Mouse (Mus musculus) thymus, postnatal 25 days (tissue): ENCODE measurements around the gene Elf2.
"Not testable (repeated sequence)": the region's sequence is repeated elsewhere in the genome, so short reads cannot be mapped to it uniquely, and the experiment has no call there.

ENCODE experiments used
- DNase-seq: peaks from one replicate; pipeline ENCODE4 v3.0.0; 2022

The Elf2 gene

DNA sequence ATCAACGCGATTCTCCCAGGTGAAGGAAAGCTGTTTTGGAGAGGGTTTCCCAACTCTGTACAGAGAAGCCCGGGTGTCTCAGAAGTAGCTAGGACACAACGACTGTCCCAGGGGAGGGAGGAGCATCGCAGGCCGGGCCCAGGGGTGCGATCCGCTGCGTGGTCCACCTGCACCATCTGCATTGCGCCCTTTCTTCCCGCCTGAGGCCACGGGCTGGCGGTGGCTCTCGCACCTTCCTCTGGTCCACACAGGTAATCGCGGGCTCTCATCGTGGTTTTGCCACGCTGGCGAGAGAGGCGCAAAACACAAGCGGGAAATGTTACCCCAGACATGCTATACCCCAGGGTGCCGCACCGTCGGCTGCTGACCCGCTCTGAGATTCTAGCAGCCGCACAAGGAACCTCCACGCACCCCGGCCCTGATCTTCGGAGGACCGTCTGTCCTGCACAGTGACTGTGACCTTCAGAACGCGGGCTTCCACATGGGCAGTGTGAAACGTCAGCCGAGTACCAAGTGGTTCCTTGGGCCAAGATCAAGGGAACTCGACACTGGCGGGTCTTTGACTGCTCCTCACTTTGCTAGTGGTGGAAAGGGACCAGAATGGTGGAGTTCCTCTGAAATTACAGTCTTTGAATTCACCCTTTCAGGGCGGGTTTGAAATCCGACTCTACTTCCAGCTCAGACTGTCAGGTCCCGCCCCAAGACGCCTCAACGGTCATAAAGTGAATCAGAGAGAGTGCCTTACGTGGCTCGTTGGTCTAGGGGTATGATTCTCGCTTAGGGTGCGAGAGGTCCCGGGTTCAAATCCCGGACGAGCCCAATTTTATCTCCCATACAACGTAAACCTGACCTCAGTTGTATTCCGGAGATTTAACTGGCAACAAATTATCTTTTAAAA, 18.4 kb upstream of the Elf2 start:
- DNase-seq: peak; percentile 89

GRCm38 (mm10) chr3:51358181-51358580, 17.7 kb upstream of the Elf2 start:
- peak; percentile 88 for DNase-seq

GRCm38 (mm10) chr3:51357624-51358023, 17.2 kb upstream of the Elf2 start:
- DNase-seq: no peak

- DNase-seq: no peak
Observed at GRCm38 (mm10) chr3:51357078-51357477, 16.6 kb upstream of the Elf2 start.

DNA sequence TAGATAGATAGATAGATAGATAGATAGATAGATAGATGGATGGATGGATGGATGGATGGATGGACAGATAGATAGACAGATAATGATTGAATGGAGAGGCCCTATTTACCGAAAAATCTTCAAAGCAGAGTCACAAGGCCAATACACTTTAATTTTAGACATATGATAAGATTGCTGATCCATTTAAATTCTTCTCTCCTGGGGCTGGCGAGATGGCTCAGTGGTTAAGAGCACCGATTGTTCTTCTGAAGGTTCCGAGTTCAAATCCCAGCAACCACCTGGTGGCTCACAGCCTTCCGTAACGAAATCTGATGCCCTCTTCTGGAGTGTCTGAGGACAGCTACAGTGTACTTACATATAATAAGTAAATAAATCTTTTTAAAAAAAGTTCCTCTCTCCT, 14.5 kb upstream of the Elf2 start:
- not testable (repeated sequence) for DNase-seq

- DNase-seq: no peak
Observed at GRCm38 (mm10) chr3:51354034-51354427, 13.6 kb upstream of the Elf2 start.

GRCm38 (mm10) chr3:51353325-51354033, 13.0 kb upstream of the Elf2 start:
- peak; percentile 64 for DNase-seq

GRCm38 (mm10) chr3:51350806-51351205, 10.3 kb upstream of the Elf2 start:
- DNase-seq: no peak

- DNase-seq: no peak
Observed at GRCm38 (mm10) chr3:51348646-51349238, 8.3 kb upstream of the Elf2 start.

GRCm38 (mm10) chr3:51345017-51345416, 4.6 kb upstream of the Elf2 start:
- not testable (repeated sequence) for DNase-seq

DNA sequence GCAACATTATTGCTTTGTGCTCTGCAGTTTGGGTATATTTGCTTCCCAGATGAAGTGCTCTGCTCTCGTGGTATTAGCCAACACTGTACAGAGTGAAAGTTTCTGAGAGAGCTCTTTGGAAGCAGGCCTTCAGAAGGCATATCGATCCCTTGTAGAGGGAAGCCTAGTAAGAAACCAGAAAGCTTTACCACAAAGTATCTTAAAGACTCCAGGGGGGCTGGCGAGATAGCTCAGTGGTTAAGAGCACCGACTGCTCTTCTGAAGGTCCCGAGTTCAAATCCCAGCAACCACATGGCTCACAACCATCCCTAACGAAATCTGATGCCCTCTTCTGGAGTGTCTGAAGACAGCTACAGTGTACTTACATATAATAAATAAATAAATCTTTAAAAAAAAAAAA, 3.7 kb upstream of the Elf2 start:
- DNase-seq: not testable (repeated sequence)

DNA sequence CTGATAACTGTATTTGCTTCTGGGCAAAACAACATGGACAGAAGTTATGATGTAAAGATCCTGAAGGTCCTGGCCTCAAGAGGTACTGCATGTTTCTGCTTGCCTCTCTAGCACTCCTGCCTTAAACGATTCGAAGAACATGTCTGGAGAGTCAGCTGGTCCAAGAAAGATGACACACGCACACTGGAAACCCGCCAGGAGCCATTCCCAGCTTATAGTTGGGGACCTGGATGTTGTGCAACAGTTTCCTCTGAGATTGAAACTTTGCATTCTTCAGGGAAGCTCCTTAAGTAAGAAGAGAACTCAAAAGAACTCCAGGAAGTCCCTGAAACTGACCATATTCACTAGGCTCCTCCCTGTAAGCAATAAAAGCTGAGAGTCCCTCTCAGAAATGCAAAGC, 2.8 kb upstream of the Elf2 start:
- DNase-seq: no peak

GRCm38 (mm10) chr3:51342152-51342551, 1.7 kb upstream of the Elf2 start:
- DNase-seq: no peak

DNA sequence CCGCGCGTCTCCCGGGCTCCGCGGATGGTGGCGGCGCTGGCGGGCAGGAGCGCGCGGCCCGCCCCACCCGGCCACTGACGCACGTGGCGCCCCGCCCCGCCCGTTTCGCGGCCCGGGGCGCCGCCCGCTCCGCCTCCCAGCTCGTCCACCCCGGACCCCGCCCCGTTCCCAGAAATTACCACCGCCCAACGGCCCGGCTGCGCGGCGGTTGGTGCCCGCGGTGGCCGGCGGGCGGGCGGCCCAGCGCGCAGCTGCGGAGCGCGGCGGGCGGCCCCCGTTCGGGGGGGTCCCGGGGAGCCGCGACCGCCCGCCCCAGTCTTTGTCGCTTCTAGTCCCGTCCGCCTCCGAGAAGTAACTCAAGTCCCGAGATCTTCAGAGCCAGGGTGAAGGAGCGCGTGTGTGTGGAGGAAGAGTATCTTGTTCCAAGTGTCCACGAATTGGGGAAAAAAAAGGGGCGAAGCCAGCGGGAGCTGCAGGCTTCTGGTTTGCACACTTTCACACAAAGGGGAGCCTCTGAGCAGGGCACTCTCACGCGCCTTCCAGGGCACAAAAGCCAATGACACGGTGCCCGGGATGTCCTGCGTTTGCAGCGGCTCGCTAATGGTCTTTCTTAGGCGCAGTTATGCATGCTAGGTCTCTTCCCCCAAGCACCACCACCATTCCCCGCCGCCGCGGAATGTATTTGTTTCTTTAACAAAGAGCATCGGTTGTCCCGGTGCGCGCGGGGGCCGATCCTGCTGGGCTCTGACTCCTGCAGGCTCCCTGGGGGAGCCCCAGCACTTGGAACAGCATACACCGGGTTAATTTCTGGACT, 1.0 kb upstream of the Elf2 start:
- DNase-seq: peak; percentile 80

DNA sequence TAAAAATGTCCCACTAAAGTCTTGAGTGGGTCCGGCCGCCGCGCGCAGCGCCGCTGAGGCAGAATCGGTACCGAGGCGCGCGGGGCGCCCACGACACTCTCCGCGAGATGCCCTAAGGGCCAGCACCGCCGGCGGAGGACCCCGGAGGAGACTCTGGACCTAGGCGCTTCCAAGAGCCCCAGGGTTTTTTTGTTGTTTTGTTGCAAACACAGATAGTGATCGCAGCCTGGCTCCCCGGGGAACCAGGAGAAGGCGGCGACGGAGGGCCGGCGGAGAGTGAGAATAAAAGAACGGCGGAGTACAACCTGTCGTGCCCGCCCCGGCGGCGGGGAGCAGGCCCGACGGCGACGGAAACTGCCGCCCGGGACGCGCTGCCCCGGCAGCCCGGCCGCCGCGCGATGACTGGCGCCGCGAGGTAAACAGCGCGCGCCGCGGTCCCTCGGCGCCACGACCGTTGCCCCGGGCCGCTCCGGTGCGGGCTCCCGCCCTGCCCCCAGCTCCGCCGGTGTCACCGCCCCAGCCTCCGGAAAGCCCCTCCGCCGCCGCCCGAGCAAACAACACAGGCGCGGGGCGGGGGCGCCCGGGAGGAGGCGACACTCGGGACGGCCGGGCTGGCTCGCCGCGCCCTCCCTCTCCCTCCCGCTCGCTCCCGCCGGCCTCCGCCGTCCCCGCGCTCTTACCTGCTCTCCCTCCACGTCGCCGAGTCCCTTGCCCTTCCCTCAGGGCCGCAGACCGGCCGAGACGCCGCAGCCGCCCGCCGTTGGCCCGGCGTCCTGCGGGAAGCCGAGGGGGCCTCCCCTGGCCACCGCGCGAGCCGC, 520 bp downstream of the Elf2 start:
- DNase-seq: peak; percentile 69

GRCm38 (mm10) chr3:51339378-51339733, 1.1 kb downstream of the Elf2 start:
- DNase-seq: no peak

DNA sequence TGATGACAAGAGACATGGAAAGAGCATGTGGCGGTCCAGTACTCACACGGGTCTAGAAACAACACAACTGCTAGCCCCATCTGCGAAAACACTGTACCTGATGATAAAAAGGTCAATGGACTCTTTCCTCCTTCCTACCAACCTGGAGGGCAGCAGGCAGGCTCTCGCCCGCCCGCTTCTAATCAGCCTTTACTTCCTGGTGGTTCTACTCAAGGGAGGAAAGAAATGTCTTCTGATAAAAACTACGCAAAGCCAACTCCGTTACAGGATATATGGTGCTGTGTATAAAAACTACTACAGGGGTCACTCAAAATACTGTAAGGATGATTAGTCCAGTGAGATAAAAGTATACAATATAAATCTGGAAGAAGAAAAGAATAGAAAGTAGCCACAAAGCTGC, 5.1 kb downstream of the Elf2 start:
- DNase-seq: no peak

DNA sequence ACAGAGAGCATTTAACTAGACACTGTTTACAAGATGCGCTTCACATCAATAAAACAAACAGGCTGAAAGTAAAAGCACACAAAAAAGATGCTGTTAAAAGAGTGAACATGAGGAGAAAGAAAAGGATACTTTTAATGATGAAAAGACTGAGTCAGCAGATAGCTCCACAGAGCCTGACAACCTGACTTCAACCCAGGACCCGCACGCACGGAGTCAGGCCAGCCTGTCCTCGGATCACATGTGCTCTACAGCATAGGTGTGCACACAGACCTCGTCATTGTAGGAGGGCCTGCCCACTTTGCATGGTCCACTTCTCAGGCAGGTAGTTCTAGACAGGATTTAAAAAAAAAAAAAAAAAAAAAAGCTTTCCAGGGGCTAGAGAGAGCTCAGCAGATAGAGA, 6.5 kb downstream of the Elf2 start:
- no peak for DNase-seq

DNA sequence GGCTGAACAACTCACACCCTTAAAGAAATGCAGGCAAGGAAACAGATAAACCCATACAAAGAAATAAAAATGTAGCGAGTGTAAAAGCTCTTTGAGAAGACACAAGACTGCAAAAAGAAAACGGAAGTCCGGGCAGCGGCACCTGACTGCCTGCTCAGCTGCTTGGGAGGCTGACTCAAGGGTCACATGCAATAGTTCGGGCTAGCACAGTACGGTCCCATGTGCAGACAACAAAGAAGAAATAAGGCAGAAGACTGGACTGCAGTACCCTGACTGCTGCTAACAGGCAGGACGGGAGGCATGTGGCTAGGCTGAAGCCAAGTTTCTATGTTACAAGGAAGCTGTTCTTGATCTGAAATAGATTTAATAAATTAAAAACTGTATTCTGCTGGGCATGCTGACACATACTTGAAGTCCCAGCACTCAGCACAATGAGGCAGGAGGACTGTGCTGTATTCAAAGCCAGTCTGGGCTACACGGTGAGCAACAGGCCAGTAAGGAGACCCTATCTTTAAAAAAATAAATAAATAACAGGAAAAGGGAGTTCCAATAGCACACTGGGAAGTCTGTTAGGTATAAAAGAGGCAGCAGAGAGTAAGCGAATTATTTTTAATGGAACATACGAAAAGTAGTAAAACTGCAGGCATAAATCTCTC, 7.1 kb downstream of the Elf2 start:
- DNase-seq: peak; percentile 58

GRCm38 (mm10) chr3:51330086-51330485, 10.4 kb downstream of the Elf2 start:
- no peak for DNase-seq

DNA sequence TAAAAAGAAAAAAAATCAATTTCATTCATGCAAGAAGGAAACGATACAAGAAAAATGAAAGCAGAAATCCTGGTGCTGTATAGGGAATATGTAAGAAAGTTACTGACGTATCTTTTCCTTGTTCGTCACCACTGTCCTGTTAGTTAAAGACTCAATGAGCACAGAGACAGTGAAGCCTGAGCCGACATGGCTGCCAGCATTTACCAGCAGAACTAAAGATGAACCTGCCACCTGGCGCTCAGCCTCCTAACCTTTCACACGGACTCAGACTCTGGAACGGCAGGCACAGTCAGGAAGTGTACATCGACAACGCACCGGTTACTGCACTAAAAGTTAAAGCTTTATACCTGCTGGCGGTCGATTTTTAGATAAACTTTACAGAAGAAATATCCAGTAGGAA, 11.9 kb downstream of the Elf2 start:
- no peak for DNase-seq

DNA sequence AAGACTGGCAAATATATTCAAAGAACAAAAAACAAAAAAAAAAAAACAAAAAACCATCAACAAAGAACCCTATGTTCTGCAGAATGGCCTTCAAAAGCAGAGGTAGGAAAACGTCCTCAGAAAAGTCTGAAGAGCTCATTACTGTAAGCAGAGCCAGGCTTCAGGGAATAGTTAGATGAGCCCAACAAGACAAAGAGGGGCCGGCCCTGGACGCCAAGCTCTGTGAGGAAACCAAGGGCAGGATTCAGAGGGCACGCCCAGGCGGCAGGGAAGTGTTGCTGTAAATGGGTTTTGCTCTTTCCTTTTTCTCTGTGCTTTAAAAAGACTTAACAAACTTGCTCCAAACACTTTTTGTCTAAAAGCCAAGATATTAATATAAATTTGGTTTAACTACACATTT, 12.6 kb downstream of the Elf2 start:
- DNase-seq: no peak
